Mouse (Mus musculus) embryonic fibroblast, embryonic 13.5 days (primary cell): ENCODE data around the gene Hivep3. TPM values are rescaled to one million over a fixed set of nuclear protein-coding genes. Genes with fewer than 3 reads are reported as not detected.

Source experiments
- H3K27ac ChIP-seq: 2 replicates; pipeline ENCODE4 v1.5.1; 2012; ENCODE audit warnings: low read length, control low read depth, inconsistent platforms; ENCODE audit not compliant: insufficient read depth
- H3K4me1 ChIP-seq: 2 replicates; pipeline ENCODE4 v1.6.1; 2011; ENCODE audit warnings: low read length; ENCODE audit not compliant: control insufficient read depth, insufficient read depth
- H3K4me3 ChIP-seq: 2 replicates; pipeline ENCODE4 v1.5.1; 2011; ENCODE audit warnings: mild to moderate bottlenecking, control low read depth, low read length; ENCODE audit not compliant: insufficient read depth
- CTCF ChIP-seq: IDR thresholded peaks from 2 replicates; pipeline ENCODE4 v1.5.1; 2011; ENCODE audit warnings: mild to moderate bottlenecking, control low read depth, low read length, moderate library complexity, borderline replicate concordance; ENCODE audit not compliant: insufficient read depth
- POLR2A ChIP-seq: IDR thresholded peaks from 2 replicates; pipeline ENCODE4 v1.6.1; 2011; ENCODE audit warnings: low read depth, mild to moderate bottlenecking, control low read depth, low read length, moderate library complexity
- polyA plus RNA-seq: library from polyadenylated mRNA; stranded (reverse); fragments of >200 nt; gene quantifications from 2 replicates; pipeline ENCODE4 v1.2.4, GENCODE M21; 2011; ENCODE audit warnings: low read depth; ENCODE audit not compliant: missing spikeins, insufficient read length

The Hivep3 gene
- polyA plus RNA-seq, 1 experiment: 3.8 TPM

DNA sequence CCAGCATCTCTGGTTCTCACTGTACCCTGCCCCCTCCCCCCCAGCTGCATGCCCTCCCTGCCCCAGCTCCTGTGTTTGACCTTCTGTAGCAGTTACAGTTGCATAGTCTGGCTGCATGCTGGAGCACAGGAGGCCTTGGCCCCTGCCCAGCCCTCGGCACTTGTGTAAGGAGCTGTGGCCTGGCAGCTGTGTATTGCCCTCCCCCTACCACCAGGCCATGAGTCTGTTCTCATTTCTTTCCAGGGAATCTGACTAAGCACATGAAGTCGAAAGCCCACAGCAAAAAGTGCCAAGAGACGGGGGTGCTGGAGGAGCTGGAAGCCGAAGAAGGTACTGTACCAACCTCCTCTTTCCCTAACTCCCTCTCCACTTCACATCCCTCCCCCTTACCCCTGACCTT lies 394.4 kb downstream of the Hivep3 start:
- Histone ChIP-seq H3K27ac (no peak overlapping the region), H3K4me1 (peaks cover 6% of the 10 kb centered on the region), H3K4me3 (no peak overlapping the region)
- TF ChIP-seq POLR2A: no peak
- TF ChIP-seq CTCF: no peak

DNA sequence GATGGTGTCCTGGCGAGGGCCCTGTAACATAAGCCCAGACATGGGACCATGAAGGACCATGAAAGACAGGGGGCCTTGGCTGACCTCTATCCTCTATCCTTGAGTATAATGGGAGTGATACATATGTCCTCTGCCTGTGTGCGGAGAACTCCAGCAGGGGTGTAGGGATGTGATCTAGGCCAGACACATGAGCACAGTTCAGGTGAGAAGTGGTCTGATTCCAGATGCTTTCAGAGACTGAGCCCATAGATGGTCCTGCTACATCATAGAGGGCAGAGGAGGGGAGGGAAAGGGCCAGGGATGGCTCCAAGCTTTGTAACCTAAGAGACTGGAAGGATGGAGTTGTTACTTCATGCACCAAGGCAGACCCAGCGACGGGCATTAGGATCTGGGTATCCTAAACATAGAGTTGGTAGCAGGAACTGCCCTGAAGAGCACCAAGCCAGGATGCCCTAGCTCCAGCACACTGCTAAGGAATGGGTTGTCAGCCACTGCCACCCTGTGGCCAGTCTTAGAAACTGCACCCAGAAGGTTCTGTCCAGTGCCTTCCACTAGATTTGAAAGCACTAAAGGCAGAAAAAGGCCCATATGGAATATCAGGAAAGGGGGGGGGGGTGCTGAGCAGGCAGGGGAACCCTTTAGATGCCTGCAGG lies 395.8 kb downstream of the Hivep3 start:
- Histone ChIP-seq H3K4me3 (no peak overlapping the region), H3K27ac (no peak overlapping the region), H3K4me1 (peaks cover 6% of the 10 kb centered on the region)
- TF ChIP-seq POLR2A (no peak), CTCF (peak; percentile 88; the same call in 1 of the 2 replicates)

GRCm38 (mm10) chr4:120130926-120131325 lies 397.3 kb downstream of the Hivep3 start:
- Histone ChIP-seq H3K4me1 (peaks cover 6% of the 10 kb centered on the region), H3K27ac (no peak overlapping the region), H3K4me3 (no peak overlapping the region)
- TF ChIP-seq CTCF (no peak), POLR2A (no peak)

GRCm38 (mm10) chr4:120131441-120132220 lies 398.0 kb downstream of the Hivep3 start:
- TF ChIP-seq CTCF (no peak), POLR2A (no peak)
- Histone ChIP-seq H3K4me1 (peaks cover 6% of the 10 kb centered on the region), H3K27ac (no peak overlapping the region), H3K4me3 (no peak overlapping the region)

- Histone ChIP-seq H3K4me3 (no peak overlapping the region), H3K27ac (no peak overlapping the region)
Measured at GRCm38 (mm10) chr4:120134223-120134622, 400.6 kb downstream of the Hivep3 start.

DNA sequence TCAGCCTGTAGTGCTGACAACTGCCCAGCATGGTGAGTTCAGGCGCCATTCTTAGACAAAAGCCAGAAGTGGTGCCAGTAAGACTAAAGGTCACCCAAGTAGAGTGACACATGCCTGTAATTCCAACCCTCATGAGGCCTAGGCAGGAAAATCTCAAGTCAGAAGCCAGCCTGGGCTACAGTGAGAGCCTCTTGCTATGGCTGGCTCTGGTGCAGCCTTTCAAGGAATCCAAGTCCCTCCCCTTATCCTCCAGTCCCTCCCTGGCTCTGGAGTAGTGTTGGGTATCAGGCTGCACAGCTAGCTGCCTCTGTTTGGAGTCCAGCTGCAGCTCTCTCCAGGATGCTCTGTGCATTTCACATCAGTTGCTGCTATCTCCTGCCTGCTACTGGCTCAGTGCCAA lies 408.2 kb downstream of the Hivep3 start:
- H3K4me1 ChIP-seq: no peaks in the 10 kb centered on the region
- H3K27ac ChIP-seq: no peak overlapping the region
- H3K4me3 ChIP-seq: no peak overlapping the region
- no peak for TF ChIP-seq CTCF
- TF ChIP-seq POLR2A: no peak

More at GRCm38 (mm10) chr4:120134223-120134622, 400.6 kb downstream of the Hivep3 start:
- TF ChIP-seq POLR2A (no peak), CTCF (no peak)
- peaks cover 3% of the 10 kb centered on the region; the same call in 1 of the 2 replicates for H3K4me1 ChIP-seq

GRCm38 (mm10) chr4:120142905-120143304 lies 409.3 kb downstream of the Hivep3 start:
- TF ChIP-seq CTCF: no peak
- TF ChIP-seq POLR2A: no peak
- no peak overlapping the region for H3K4me3 ChIP-seq
- H3K4me1 ChIP-seq: no peaks in the 10 kb centered on the region
- no peak overlapping the region for H3K27ac ChIP-seq

GRCm38 (mm10) chr4:120144343-120144742 lies 410.8 kb downstream of the Hivep3 start:
- H3K4me3 ChIP-seq: no peak overlapping the region
- TF ChIP-seq CTCF (no peak), POLR2A (no peak)
- peaks cover 10% of the 10 kb centered on the region for H3K4me1 ChIP-seq
- H3K27ac ChIP-seq: no peak overlapping the region

DNA sequence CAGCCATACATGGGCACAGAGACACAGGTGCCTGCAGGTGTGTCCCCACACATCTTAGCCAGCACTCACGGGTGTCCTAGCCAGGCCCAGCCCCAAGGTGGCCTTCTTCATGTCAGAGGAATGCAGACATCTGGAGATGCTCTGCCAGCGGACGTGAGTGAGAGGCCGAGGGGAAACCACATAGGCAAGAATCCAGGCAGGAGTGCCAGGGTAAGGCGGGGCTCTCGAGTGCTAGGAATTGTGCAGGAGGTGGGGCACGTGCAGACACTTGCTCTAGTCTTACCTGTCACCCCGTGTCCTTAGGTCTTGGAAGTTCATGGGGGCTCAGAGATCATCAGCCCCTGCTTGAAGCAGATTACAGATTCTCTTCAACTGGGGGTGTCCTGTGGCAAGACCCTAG lies 412.3 kb downstream of the Hivep3 start:
- TF ChIP-seq CTCF (no peak), POLR2A (no peak)
- Histone ChIP-seq H3K4me1 (peaks cover 10% of the 10 kb centered on the region), H3K27ac (no peak overlapping the region), H3K4me3 (no peak overlapping the region)

DNA sequence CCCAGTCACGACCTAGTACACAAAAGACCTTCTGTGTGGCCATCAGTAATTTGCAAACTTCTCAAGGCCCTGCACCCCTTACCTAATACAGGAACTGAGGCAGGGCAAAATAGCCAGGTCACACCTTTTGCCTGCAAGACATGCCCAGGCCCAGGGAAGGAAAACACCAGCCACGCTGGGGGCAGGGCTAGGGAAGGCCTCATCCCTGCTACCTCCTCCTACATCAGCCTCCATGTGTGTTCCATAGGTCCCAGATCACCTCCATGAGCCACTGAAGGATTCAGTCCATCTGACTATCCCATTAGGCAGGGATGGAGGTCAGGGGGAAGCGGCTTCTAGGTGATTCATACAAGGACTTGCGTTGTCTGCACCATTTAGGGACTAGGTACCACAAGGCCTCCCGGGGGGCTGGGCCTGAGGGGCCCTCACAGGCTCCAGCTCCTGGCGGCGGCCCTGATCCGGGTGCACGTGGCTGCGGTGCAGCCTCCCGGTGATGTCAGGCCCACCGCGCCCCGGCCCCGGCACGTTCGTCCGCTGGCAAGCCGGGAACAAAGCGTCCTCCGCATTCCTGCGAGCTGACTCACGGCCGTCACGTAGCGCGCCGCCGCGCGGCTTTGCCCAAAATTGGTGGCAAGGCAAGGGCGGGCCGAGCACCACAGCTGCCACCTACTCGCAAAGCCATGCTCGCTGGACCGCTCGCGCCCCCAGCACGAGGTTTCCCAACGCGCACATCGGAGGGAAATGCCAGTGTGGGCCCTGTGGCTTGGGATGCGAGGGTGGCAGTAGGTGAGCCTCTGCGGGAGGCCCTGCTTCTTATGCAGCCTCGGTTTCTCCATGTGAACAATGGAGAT lies 414.9 kb downstream of the Hivep3 start:
- no peak overlapping the region for H3K4me3 ChIP-seq
- peaks cover 10% of the 10 kb centered on the region for H3K4me1 ChIP-seq
- H3K27ac ChIP-seq: peak overlapping the region; percentile 77
- no peak for TF ChIP-seq CTCF
- TF ChIP-seq POLR2A: peak; percentile 45; the same call in 1 of the 2 replicates
